Mouse (Mus musculus) mesoderm, embryonic 11.5 days (tissue): ENCODE data around the gene Fat1.

ENCODE experiments used
- DNase-seq: peaks from one replicate; pipeline ENCODE4 v3.0.0-alpha.2; 2012; ENCODE audit warnings: low read depth, low spot score

Fat1 gene

GRCm38 (mm10) chr8:44934850-44935497, at the start of gene Fat1:
Gene Fat1, plus strand, starts transcription at chr8:44935447.
- DNase-seq: peak; percentile 92

GRCm38 (mm10) chr8:44894626-44895025, 40.6 kb upstream of the Fat1 start:
- no peak for DNase-seq

DNA sequence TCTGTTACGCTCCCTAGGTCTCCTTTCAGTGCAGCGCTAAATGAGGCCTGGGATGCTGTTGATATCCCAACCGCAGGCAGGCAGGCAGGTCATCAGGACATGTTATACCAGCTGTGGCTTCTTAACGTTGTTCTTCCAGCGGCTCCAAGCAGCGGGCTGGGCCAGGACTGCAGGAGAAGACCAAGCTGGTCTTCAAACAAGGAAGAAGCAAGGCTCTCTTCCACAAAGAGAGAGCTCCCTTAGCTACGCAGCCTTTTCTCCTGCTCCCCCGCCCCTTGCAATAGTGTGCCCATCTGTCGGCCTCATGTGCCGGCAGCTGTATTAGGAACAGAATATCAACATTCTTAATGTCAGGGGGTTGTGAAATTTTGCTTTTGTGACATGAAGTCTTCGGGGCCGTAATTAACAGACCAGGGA, 35.7 kb upstream of the Fat1 start:
- DNase-seq: peak; percentile 30

DNA sequence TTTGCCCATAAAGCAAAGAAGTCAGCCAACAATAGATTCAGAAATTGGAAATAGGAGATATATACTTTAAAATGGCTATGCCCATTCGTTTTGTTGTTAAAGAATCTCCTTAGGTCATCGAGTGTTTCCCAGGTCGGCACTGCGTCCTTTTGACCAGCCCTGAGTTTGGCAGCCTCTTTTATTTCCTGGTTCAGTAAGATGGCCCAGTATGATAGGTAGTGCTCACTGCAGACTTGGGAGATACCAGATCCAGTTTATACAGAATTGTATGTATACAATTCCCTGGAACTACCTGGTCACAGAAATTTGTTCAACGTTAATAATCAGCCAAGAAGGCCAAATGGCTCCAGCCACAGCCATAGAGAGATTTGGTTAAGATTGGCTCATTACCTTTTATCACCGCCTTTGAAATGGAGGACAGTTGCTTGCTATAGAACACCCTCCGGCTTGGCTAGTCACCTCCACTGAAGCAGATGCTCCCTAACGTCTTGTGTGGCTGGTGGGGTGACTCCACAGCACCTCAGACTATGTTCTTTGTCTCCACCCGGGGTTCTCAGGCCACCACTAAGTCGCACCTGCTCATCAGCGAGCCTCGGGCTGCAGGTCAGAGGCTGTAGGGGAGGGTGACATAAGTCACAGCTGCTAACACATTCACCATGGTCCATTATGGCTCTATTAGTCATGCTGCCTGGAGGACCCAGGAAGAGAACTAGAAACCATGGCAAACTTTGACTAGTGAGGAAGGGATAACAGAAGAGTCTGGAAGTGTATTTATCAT, 23.9 kb upstream of the Fat1 start:
- peak; percentile 9 for DNase-seq

DNA sequence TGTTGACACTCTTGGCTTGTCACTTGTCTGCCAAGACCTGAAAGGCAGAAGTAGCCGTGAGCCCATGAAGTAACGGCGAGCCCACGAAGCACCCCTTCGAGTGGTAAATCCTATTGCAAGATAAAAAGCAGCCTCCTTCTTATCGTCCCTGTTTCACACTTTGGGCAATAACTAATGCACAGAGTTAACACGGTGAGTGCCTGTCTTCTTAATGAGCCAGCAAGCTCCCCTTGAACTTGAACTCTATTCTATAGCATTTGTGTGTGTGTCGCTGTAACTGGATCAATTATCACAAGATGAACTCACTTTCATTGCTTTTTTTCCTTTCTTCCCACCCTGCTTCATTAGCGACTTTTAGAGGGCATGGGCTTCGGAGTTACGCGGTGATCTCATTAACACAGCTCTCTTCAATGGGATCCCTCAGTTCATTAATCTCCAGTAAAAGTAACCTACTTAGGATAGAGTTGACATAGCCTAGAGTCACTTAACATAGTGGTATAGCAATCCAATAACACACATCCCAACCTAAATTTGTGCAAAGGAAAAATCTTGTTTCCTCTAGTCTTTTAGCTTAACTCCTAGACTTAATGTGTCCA, 15.7 kb upstream of the Fat1 start:
- no peak for DNase-seq

- DNase-seq: no peak
These were observed 14.7 kb upstream of the Fat1 start for GRCm38 (mm10) chr8:44920379-44921032.

GRCm38 (mm10) chr8:44924995-44925394, 10.3 kb upstream of the Fat1 start:
- DNase-seq: no peak

DNA sequence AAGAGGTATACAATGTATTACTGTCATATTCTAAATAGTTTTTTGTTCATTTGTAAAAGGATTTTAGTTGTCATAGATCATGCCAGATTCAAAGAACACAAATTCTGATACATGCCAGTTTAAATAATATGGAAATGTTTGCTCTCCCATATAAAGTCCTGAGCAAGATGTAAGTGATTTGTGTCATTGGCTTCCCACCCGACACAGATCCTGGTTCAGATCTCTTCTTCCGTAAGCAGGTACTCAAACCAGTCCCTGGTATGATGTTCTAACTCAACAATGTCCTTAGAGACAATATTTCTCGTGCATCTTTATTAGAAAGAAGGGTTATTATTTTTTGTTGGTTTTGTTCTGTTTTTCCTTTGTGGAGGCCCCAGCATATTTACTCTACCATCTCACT, 5.2 kb upstream of the Fat1 start:
- no peak for DNase-seq

GRCm38 (mm10) chr8:44932546-44933342, 2.5 kb upstream of the Fat1 start:
- no peak for DNase-seq

GRCm38 (mm10) chr8:44933478-44933877, 1.8 kb upstream of the Fat1 start:
- no peak for DNase-seq

DNA sequence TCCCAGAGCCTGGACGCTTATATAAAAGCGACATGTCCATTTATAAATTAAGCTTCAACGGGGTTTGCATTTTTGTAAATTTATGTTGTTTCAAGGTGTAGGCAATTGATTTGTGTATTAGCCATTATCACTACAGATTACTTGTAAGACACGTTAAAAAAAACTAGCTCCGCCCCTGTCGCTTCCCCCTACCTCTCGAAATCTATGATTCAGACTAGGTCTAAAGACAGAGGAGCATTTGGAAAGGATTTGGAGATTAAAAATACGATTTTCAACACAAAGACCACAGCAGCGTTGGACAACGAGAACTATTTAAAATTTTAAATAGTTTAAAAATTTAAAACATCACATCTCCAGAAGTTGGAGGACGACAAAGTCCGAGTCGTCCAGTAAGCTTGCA, 831 bp upstream of the Fat1 start:
- no peak for DNase-seq

GRCm38 (mm10) chr8:44935741-44936140, 494 bp downstream of the Fat1 start:
- peak; percentile 91 for DNase-seq

DNA sequence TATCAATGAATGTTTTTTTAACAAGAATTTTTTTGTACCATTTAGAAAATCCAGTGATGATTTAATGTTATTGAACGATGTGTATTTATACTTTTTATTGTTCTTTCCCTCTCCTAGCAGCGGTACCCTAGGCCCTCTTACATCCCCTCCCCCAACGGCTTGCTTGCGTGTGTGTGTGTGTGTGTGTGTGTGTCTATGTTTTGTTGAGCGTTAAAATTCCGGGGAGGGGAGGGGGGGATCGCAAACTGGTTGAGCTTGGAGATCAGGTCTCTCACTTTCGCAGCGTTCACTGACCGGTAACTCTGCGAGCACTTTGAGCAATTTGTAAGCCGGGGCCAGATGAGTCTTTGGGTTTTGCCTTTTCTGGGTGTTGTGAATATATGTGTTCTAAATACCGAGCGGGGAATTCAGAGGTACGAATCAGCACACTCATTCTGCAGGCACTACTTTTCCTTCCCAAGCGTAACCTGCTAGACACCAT, 1.3 kb downstream of the Fat1 start:
- peak; percentile 66 for DNase-seq

- DNase-seq: peak; percentile 72
These were observed 2.0 kb downstream of the Fat1 start for GRCm38 (mm10) chr8:44937141-44937825.

GRCm38 (mm10) chr8:44937905-44938642, 2.8 kb downstream of the Fat1 start:
- peak; percentile 93 for DNase-seq

DNA sequence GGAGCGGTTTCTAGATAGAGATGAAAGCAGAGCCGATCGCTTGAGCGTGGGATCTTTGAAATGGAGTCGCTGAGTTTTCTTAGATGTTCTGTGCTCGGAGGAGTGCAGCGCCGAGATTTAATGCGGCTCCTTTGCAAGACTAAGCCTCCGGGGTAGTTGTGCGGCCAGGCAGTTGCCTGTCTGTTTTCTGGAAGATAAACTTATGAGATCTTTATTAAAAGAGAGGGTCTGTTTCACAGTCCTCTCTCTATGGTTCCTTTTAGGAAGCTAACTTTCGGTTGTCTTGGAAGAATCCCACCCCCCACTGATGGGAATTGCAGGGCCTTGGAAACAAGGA, 3.4 kb downstream of the Fat1 start:
- no peak for DNase-seq

DNA sequence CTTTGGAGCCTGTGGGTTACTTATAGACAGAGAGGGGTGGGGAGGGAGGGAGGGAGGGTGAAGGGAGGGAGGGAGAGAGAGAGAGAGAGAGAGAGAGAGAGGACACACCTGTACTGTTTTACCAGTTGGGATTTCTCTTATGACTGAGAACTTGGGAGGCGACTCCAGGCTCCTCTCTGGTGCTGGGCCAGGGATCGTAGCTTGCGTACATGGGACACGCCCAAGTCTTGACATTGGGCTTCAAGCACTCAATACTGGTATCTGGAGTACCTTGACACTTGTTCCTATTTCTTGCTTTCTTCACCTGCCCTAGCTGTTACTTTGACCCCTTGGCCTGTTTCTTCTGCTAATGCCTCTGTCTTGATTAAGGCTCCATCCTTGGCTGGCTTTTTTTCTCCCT, 10.3 kb downstream of the Fat1 start:
- no peak for DNase-seq

DNA sequence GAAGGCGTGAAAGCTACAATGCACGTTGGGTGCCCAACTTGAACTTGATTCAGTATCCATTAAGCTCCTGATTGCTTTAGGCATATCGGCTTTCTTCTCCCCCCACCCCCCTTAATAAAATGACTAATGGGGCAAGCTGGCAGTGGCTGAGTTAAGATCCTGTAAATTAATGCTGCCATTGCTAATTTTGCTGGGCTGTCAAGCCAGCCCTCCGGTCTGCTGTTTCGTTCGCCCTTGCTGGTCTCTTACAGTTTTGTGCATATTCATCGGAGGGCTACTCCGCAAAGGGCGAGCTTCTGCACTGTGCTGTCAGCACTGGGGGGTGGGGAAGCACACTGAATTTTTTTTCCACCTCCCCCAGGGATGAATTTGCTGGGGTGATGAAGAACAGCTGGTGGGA, 13.3 kb downstream of the Fat1 start:
- no peak for DNase-seq

DNA sequence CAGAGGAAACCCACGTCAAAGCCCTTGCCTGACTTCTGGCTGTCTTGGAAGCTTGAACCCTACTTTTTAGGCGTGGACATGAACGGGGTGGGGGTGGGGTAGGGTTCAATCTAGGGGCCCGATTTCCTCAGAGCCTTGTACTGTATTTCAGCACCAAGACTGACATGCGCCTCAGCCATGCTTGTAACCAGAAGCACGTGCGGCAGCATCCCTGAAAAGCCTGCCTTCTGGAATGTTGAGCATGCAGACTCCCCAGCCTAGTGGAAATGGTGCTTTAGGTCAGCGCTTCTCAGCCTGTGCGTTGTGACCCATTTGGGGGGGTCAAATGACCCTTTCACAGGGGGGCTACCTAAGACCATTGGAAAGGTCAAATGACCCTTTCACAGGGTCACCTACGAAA, 25.2 kb downstream of the Fat1 start:
- peak; percentile 65 for DNase-seq

GRCm38 (mm10) chr8:44960906-44961305, 25.7 kb downstream of the Fat1 start:
- DNase-seq: no peak
